Mouse (Mus musculus): ENCODE results near the gene Olfr873. TPM values are rescaled to one million over a fixed set of nuclear protein-coding genes. Genes with fewer than 3 reads are reported as not detected.
"Not testable (repeated sequence)": the region's sequence is repeated elsewhere in the genome, so short reads cannot be mapped to it uniquely, and the experiment has no call there.

The Olfr873 gene
- polyA plus RNA-seq (2012; rRNA removed), result not detected in 2 replicates

DNA sequence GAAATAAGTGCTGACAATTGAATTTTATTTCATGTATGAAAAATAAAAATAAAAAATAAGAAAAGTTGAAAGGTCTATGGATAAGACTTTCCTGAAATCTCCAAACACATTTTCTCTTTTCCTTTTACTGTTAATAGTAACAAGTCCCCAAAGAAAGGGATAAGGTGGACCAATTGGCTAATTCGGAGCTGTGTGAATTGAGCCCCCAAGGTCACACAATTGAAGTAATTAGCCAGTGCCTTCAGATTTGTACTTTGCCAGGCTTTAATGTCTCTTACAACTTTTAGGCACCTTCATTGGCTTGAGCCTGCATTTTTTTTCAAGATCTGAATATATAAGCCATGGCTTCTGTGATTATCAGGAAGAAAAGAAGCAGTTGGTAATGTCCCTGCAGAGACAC is at the start of gene Olfr873:
TSS of gene Olfr873 (plus strand) at position 301 of the 400 bp plus-strand sequence.
- DNase-seq (ENCODE audit: low read depth), result no peak

DNA sequence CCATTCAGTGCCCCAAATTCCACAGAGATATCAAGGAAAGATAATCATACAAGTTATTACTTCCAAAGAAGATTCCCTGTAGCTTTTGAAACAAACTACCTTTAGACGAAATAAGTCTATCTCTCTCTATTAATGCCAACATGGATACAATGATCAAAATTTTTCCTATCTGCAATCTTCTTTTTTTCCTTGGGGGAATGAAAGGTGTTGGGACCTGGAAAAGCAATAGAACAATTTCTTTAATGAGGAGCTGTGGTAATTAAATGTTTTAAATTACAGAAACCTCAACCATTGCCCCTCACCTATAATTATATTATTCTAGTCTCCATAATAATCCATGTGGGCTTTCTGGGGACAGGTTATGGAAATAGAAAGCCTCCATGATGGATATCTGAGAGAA is 16.3 kb upstream of the Olfr873 start, which contains the start of gene Olfr39:
TSS of gene Olfr39 (plus strand) at position 301 of the 400 bp plus-strand sequence.
- no peak for DNase-seq (ENCODE audit: low read depth)

DNA sequence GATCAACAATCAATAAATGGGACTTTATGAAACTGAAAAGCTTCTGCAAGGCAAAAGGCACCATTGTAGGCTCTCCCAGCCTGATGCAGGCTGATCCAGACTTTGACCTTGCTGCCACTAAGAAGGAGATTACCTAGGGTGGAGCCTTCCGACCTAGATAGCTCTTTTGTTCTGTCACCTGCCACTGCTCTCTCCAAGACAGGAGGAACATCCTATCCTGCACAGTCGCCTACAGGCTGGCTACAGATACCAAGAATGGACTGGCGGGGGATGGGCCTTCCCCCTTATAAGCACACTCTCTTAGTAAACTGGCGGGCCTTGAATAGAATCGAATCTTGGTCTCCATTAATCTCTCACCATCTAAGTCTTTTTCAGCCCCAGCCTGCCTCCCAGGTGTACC is 2.8 kb upstream of the Olfr873 start:
- DNase-seq (ENCODE audit: low read depth), result not testable (repeated sequence)

DNA sequence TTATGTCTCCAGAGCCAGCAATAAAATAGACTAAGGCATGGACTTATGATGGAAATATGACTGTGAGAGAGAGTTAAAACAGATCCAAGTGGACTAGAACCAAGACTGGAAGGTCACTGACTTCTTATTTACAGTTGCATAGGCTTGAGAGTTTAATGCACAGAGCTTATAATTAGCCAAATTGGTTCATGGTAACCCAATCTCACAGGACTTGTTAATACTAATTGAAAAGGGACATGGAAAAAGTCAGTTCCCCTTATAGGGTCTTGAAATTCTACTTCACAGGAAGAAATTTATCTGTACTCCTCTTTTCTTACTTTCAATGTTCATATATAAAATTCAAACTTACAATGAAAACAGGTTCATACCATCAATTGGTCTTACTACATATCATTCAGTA is 37.7 kb downstream of the Olfr873 start, which contains the start of gene Olfr18:
TSS of gene Olfr18 (minus strand) at position 101 of the 400 bp plus-strand sequence.
- no peak for DNase-seq (ENCODE audit: low read depth)

DNA sequence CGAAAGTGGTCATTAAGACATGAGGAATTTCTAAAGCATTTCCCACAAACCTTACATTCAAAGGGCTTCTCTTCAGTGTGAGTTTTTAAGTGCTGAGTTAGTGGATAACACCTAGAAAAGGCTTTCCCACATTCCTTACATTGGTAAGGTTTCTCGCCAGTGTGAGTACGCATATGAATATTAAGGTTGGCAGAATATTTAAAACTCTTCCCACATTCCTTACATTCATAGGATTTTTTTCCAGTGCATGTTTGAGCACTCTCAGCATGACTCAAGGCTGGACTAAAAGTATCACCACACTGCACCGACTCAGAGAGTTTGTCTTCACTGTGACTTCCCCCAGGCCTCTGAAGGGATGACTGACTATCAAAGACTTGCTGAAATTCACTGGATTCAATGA is 50.2 kb downstream of the Olfr873 start:
- DNase-seq (ENCODE audit: low read depth), result no peak

Other genes with a start within 250 kb of the Olfr873 start
- gene Olfr867, start 241.0 kb upstream of the Olfr873 start, polyA plus RNA-seq (2012; rRNA removed), result not detected in 2 replicates
- not detected in 2 replicates for gene Olfr868, start 199.9 kb upstream of the Olfr873 start, polyA plus RNA-seq (2012; rRNA removed)
- gene Olfr869, start 169.5 kb upstream of the Olfr873 start, polyA plus RNA-seq (2012; rRNA removed), result not detected in 2 replicates
- not detected in 2 replicates for gene Olfr870, start 124.5 kb upstream of the Olfr873 start, polyA plus RNA-seq (2012; rRNA removed)
- gene Olfr871, start 86.3 kb upstream of the Olfr873 start, polyA plus RNA-seq (2012; rRNA removed), result not detected in 2 replicates
- not detected in 2 replicates for gene Olfr872, start 61.4 kb upstream of the Olfr873 start, polyA plus RNA-seq (2012; rRNA removed)
- gene Olfr39, start 16.2 kb upstream of the Olfr873 start, polyA plus RNA-seq (2012; rRNA removed), result not detected in 2 replicates
- gene Olfr18, start 37.6 kb downstream of the Olfr873 start, polyA plus RNA-seq (2012; rRNA removed), result not detected in 2 replicates
- gene Zfp560, start 86.6 kb downstream of the Olfr873 start, polyA plus RNA-seq (2012; rRNA removed), result 9.2 and 14.9 TPM in 2 replicates
- gene Zfp26, start 161.6 kb downstream of the Olfr873 start, polyA plus RNA-seq (2012; rRNA removed), result 3.8 and 4.0 TPM in 2 replicates
- gene Zfp426, start 194.2 kb downstream of the Olfr873 start, polyA plus RNA-seq (2012; rRNA removed), result 7.5 and 8.3 TPM in 2 replicates
- 9.1 and 9.7 TPM in 2 replicates for gene Zfp266, start 222.9 kb downstream of the Olfr873 start, polyA plus RNA-seq (2012; rRNA removed)

Measured in gonadal fat pad, adult 2 months (tissue).